In the genomic region with DNA sequence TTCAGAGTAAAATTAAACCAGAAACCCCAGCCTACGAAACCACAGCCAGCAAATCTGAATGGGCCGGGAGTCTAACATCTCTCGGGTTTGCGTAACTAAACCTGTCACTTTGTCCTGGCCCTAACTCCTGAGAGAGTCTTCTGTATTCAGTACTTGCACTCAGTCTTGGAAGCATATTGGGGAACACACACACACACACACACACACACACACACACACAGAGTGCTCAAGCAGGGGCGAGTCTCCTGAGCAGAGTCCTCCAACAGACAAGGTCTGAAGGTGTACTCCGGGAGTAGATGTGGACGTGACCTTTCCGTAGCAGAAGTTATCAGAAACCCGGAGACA, we compare ENCODE assay signal across 8 mouse cellular contexts. TPM values are rescaled to one million over a fixed set of nuclear protein-coding genes. Genes with fewer than 3 reads are reported as not detected.
A peak's percentile ranks its signal among the peaks of the same experiment; 100 is the strongest.
DNase-seq lines count a peak whose midpoint lies in the region; ATAC-seq and TF ChIP-seq lines count a peak whose summit lies in the region.

No protein-coding gene starts in this region.

- TF ChIP-seq POLR2A in small intestine, adult 2 months (IDR thresholded peaks at IDR 0.05; ENCODE audit: low read depth, low read length) = no peak

- DNase-seq in lung, postnatal 36 days = no peak
- DNase-seq in forebrain, embryonic 11.5 days (ENCODE audit: low spot score) = no peak
- DNase-seq in frontal cortex, adult 2 months (ENCODE audit: extremely low spot score in 1 of 2, low spot score in 1 of 2) = no peak
- DNase-seq in left cerebral cortex, adult 18-20 months (ENCODE audit: low spot score in 2 of 2) = no peak
- no peak for DNase-seq in gastrocnemius, adult 18-20 months (ENCODE audit: low spot score)

- no peak overlapping the region for H3K27ac ChIP-seq in lung, embryonic 15.5 days
- H3K27ac ChIP-seq in forebrain, embryonic 11.5 days (ENCODE audit: low read depth, low read length) = peak overlapping the region; percentile 53
- H3K27ac ChIP-seq in limb, embryonic 13.5 days = no peak overlapping the region
- H3K27ac ChIP-seq in small intestine, adult 2 months (ENCODE audit: insufficient read depth, low read depth, low read length) = no peak overlapping the region

- 3% methylated on average over 9 of the region's 9 CpGs for WGBS in lung, embryonic 15.5 days
- 3% methylated on average over 9 of the region's 9 CpGs for WGBS in forebrain, embryonic 11.5 days
- 1% methylated on average over 9 of the region's 9 CpGs for WGBS in limb, embryonic 13.5 days
- 0% methylated on average over 9 of the region's 9 CpGs for whole genome bisulfite sequencing in small intestine, adult 2 months

- TF ChIP-seq CTCF in small intestine, adult 2 months (IDR thresholded peaks at IDR 0.05; ENCODE audit: extremely low read depth, insufficient read length, insufficient replicate concordance, low read depth, low read length) = no peak

- H3K9ac ChIP-seq in lung, embryonic 15.5 days = 0 out of 2 replicates have a peak overlapping the region, but pooled peaks have one; percentile 42
- peak overlapping the region; percentile 75 for H3K9ac ChIP-seq in forebrain, embryonic 11.5 days (ENCODE audit: low read length)
- peak overlapping the region; percentile 75 for H3K9ac ChIP-seq in limb, embryonic 13.5 days

- ATAC-seq in lung, embryonic 15.5 days (ENCODE audit: borderline replicate concordance, extremely low read depth, low FRiP score, low TSS enrichment) = no peak
- no peak for ATAC-seq in forebrain, embryonic 11.5 days (replicated peaks; ENCODE audit: low FRiP score)
- ATAC-seq in limb, embryonic 13.5 days (ENCODE audit: low FRiP score, low read depth) = no peak

- H3K4me3 ChIP-seq in lung, embryonic 15.5 days = peak overlapping the region; percentile 57
- peak overlapping the region; percentile 70 for H3K4me3 ChIP-seq in forebrain, embryonic 11.5 days (ENCODE audit: low read depth, low read length)
- peak overlapping the region; percentile 72 for H3K4me3 ChIP-seq in limb, embryonic 13.5 days
- H3K4me3 ChIP-seq in small intestine, adult 2 months (ENCODE audit: low read depth, low read length) = peak overlapping the region; percentile 82

- H3K36me3 ChIP-seq in lung, embryonic 15.5 days = no peaks in the 10 kb centered on the region
- no peaks in the 10 kb centered on the region for H3K36me3 ChIP-seq in forebrain, embryonic 11.5 days (ENCODE audit: control insufficient read depth, insufficient read depth, low read length)
- no peaks in the 10 kb centered on the region for H3K36me3 ChIP-seq in limb, embryonic 13.5 days
- no peaks in the 10 kb centered on the region for H3K36me3 ChIP-seq in small intestine, adult 2 months (ENCODE audit: control insufficient read depth, insufficient read depth, low read length)

- H3K27me3 ChIP-seq in lung, embryonic 15.5 days = peaks cover 44% of the 10 kb centered on the region
- H3K27me3 ChIP-seq in forebrain, embryonic 11.5 days (ENCODE audit: control insufficient read depth, insufficient read depth, low read length) = peaks cover 11% of the 10 kb centered on the region; the same call in 1 of the 2 replicates
- H3K27me3 ChIP-seq in limb, embryonic 13.5 days = peaks cover 66% of the 10 kb centered on the region
- H3K27me3 ChIP-seq in small intestine, adult 2 months (ENCODE audit: control insufficient read depth, insufficient read depth, low read length) = peaks cover 39% of the 10 kb centered on the region

- H3K4me1 ChIP-seq in lung, embryonic 15.5 days = peaks cover 30% of the 10 kb centered on the region
- peaks cover 4% of the 10 kb centered on the region; the same call in 1 of the 2 replicates for H3K4me1 ChIP-seq in forebrain, embryonic 11.5 days (replicated peaks; ENCODE audit: control insufficient read depth, insufficient read depth, low read length)
- H3K4me1 ChIP-seq in limb, embryonic 13.5 days = peaks cover 34% of the 10 kb centered on the region
- peaks cover 9% of the 10 kb centered on the region; the same call in 1 of the 2 replicates for H3K4me1 ChIP-seq in small intestine, adult 2 months (ENCODE audit: control insufficient read depth, insufficient read depth, insufficient read length, low read length)

- no peaks in the 10 kb centered on the region for H3K9me3 ChIP-seq in lung, embryonic 15.5 days
- H3K9me3 ChIP-seq in forebrain, embryonic 11.5 days (ENCODE audit: control insufficient read depth, low read length) = no peaks in the 10 kb centered on the region
- H3K9me3 ChIP-seq in limb, embryonic 13.5 days = peaks cover 3% of the 10 kb centered on the region; the same call in 1 of the 2 replicates

- peak overlapping the region; percentile 99 for H3K4me2 ChIP-seq in lung, embryonic 15.5 days
- peak overlapping the region; percentile 96 for H3K4me2 ChIP-seq in forebrain, embryonic 11.5 days (ENCODE audit: low read depth, low read length, severe bottlenecking)
- H3K4me2 ChIP-seq in limb, embryonic 13.5 days (replicated peaks) = peak overlapping the region; percentile 99

RNA-seq across cellular contexts. Expression of a gene that starts 1.3 kb away (rescaled TPM):
- polyA plus RNA-seq in lung, embryonic 15.5 days (2015; fragmentation: Nextera tagmentation; extraction: Ambion mirVana) = 1.5 and 2.4 TPM in 2 replicates
- 9.0 and 10.8 TPM in 2 replicates for polyA plus RNA-seq in forebrain, embryonic 11.5 days (2014; fragmentation: Nextera tagmentation; extraction: Ambion mirVana)
- 3.5 and 3.8 TPM in 2 replicates for polyA plus RNA-seq in limb, embryonic 13.5 days (2015; fragmentation: Nextera tagmentation; extraction: Ambion mirVana)
- 1.1 and 1.5 TPM in 2 replicates for polyA plus RNA-seq in small intestine, adult 2 months (2012; rRNA removed)
- polyA plus RNA-seq in frontal cortex, adult 2 months (2012; rRNA removed) = 12.3 and 14.3 TPM in 2 replicates
- 10 to 100 TPM; 22.3 to 24.5 TPM for total RNA-seq in left cerebral cortex, adult 18-20 months (2021)
- 1 to 10 TPM; 4.2 to 5.1 TPM for total RNA-seq in gastrocnemius, adult 18-20 months (2021)
